Mouse (Mus musculus): Measurements from ENCODE around the gene Med15.
A peak's percentile ranks its signal among the peaks of the same experiment; 100 is the strongest.
"Not testable (repeated sequence)": the region's sequence is repeated elsewhere in the genome, so short reads cannot be mapped to it uniquely, and the experiment has no call there.

Med15 gene

DNA sequence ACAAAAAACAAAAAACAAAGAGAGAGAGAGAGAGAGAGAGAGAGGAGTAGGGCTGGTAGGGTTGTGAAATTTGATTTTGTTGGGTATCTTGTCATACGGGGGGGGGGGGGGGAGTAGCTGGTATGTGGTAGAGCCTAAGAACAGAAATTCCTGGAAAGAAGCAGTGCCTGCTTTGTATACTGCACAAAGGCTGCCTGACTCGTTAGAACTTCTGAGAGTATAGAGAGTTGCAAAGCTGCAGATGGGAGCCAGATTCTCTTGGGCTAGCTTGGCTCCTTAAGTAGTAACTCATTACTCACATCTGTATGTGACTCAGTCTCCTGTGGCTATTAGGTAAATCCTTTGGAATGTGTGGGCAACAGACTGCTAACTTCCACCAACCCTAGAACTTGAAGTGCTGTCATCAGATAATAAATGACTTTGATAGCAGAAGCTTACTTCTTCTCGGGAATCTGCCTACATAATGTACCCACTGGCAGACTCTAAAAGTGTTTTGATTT is at the start of gene Med15:
Med15 (minus strand) TSS at position 51 of the 500 bp plus-strand sequence.
- no peak for DNase-seq (ENCODE audit: low read depth in 1 of 2, low spot score in 2 of 2)

DNA sequence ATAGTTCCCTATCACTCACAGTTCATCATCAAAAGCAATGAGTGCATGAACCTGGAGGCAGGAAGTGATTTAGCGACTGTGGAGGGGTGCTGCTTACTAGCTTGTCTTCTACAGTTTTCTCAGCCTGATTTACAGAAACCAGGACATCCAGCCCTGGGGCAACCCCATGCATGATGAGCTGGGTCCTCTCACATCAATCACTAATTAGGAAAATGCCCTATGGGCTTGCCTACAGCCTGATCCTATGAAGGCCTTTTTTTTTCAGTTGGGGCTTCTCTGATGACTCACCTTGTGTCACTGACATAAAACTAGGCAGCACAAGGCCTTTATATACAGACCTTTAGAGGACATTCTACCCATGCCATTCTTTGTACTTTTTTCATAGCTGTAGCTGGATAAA is 47.0 kb upstream of the Med15 start:
- DNase-seq (ENCODE audit: low read depth in 1 of 2, low spot score in 2 of 2), result no peak

DNA sequence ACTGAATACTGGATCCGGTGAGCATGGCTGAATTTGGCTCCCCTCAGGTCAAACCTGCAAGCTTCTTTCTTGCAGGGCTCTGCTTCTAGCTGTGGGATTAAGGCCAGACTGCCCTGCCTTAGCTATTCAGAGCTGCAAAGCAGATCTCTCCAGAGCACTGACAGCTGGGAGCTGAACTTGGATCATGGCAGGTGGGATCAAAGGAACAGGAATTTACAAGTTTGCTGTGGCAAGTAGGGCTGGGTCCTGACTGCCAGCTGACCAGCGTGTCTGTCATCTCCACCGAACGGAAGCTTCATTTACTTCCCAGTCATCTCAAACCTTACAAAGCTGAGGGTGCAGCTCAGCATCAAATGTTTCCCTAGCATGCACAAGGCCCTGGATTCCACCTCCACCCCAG is 45.5 kb upstream of the Med15 start:
- no peak for DNase-seq (ENCODE audit: low read depth in 1 of 2, low spot score in 2 of 2)

DNA sequence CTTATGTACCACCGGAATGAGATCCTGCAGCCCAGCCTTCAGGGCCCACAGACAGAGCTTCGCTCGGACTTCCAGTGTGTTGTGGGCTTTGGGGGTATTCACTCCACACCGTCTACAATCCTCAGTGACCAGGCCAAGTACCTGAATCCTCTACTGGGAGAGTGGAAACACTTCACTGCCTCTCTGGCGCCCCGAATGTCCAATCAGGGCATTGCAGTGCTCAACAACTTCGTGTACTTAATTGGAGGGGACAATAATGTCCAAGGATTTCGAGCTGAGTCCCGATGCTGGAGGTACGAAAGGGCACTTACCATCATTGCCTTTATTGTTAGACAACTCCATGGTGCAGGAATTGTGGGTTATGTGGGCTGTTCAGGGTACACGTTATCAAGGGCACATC is 44.1 kb upstream of the Med15 start:
- DNase-seq (ENCODE audit: low read depth in 1 of 2, low spot score in 2 of 2), result no peak

DNA sequence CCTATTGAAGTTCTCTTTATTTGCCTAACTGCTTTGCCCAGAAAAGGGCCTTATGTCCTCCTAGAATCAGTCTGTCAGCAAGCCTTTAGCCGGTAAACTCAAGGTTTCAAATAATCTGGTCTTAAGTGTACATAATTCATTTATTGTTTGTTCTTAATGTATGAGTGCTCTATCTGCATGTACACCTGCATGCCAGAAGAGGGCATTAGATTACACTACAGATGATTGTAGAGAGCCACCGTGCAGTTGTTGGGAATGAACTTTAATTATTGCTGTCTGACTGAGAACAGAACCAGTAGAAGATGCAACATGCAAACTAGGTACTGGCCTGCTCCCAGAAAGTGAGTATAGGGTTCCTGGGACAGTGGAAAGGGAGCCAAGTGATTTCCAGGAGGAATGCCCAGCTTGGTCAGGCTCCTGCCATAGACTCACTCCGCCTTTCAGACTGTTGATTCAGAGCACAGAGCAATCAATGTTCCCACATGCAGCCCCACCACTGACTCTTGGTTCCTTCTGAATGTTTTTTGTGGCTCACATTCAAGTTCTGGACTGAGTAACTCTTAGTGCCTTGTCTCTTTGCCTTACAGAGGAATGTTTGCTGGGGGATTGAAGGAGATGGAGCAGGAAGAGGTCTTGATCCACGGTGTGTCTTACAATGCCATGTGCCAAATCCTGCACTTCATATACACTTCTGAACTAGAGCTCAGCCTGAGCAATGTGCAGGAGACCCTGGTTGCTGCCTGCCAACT is 38.6 kb upstream of the Med15 start:
- DNase-seq (ENCODE audit: low read depth in 1 of 2, low spot score in 2 of 2), result no peak

DNA sequence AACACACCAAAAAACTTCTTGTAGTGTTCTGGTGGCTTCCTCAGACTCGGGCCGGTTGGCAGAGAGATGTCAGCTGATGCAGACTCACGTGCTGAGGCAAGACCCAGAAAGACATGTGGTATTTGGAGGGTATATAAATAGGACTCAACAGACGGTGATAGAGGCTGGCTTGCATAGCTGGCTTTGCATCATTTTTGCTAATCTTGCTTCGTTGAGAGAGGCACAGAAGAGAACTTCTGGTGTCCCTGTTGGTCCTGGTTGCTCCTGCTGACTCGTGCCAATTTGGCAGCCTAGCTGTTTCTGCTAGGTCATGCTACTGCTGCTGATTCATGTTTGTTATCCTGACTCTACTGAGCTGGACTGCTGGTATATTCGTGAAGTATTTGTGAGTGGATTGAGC is 36.1 kb upstream of the Med15 start:
- no peak for DNase-seq (ENCODE audit: low read depth in 1 of 2, low spot score in 2 of 2)

DNA sequence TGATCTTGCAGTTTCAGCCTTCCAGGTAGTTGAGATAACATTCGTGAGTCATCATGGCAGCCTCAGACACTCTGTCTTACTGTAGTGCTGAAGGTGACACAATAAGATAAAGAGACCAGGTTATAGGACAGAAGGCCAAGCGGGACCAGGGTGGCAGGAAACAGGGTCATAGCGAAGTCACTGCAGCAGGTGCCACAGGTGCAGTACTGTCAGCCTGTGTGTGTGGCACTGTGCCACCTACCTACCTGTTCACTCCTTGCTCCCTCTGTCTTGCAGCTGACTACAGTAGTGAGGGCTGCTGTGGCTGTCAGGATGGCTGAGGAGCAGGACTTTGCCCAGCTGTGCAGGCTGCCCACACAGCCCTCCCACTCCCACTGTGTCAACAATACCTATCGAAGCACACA is 31.4 kb upstream of the Med15 start:
- no peak for DNase-seq (ENCODE audit: low read depth in 1 of 2, low spot score in 2 of 2)

DNA sequence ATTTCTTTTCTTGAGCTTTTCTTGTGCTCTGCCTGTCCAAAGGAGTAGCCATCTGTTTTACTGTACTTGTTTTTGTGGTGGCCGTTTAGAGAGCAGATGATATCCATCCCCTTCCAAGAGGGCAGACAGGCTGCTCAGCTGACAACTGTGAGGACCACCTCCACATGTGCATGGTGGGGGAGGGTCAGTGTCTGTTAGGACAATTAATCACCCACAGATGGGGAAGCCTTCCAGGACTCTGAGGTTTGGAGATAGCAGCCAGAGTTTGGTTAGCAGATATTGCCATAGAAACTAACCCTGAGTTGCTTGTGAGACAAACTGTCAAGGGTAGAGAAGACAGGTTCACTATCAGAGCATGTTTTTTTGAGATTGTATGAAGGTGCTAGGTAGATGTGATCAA is 28.4 kb upstream of the Med15 start:
- DNase-seq (ENCODE audit: low read depth in 1 of 2, low spot score in 2 of 2), result no peak

DNA sequence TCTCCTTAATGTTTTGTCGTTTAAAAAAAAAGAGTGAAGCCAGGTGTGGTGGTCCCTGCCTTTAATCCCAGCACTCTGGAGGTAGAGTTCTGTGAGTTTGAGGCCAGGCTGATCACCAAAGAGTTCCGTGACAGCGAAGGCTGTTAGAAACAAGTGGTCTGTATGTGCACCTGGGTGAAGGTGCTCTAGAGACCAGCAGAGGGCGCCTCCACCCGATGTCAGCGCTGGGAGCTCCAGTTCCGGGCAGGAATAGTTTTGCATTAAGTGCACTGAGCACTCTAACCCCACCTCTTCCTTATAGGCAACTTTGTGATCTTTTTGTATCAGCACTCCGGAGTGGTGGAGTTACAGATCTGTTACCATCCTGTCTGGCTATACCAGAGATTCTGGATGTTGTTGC is 28.0 kb upstream of the Med15 start:
- no peak for DNase-seq (ENCODE audit: low read depth in 1 of 2, low spot score in 2 of 2)

DNA sequence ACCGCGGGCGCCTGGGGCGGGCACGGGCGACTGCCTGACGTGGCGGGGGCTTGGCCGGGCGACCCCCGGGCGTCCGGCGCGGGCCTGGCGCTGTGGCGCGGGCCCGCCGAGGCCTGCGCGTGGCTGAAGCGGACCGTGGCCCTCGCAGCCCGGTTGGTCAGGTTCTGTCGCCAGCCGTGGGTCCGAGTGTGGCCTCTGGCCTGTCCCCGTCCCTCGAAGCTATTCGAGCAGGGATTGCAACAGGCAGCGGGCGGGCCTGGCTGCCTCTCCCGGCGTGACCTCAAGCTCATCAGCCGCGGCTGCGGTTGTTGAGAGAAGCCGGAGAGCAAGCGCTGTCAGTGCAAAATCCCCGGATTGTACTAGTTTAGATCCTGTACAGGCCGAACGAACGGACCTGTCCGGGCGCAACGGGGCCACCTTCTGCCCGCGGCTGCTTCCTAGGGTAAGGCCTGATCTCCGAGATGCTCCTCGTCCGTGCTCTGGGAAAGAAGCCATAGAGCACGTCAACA is 27.2 kb upstream of the Med15 start:
- peak in 1 of 2 experiments; percentile 37 for DNase-seq (ENCODE audit: low read depth in 1 of 2, low spot score in 2 of 2)

DNA sequence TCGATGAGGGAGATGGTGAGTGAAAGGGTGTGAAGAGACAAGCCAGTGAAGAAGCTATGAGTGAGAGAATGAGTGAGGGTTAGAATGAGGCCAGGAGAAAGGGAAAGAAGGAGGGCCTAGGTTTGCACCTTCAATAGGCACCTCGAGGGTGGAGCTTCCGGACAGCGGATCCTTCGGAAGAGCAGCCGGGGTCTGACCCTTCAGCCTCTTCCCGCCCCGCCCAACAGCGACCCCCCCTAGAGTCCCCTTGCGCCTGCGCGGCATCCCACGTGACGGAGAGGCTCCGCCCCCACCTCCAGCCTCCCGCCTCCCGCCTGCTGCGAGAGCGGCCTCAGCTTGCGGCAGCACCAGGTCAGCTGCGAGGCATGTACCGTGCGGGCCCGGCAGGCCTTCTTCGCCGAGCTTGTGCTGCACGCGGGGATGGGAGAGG is 26.7 kb upstream of the Med15 start, which contains the start of gene Klhl22:
Klhl22 (plus strand) TSS at position 275 of the 430 bp plus-strand sequence.
- peak in 1 of 2 experiments; percentile 57 for DNase-seq (ENCODE audit: low read depth in 1 of 2, low spot score in 2 of 2)

DNA sequence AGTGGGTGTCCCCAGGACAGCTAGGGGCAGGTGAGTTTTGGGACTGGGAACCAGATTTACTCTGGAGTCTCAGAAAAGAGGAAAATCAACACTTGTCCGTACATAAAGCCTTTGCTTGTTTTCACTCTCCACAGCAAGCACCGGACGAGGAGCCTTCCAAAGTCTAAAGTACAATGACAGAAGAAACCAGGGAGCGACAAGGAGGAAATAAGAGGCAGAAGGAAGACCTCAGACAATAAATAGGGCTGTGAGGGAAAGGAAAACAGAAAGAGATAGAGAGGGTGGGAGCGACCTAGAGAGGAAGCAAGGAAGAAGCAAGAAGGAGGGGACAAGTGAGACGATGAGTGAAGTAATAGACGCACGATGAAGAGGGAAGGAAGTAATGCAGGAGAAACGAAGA is 26.2 kb upstream of the Med15 start:
- no peak for DNase-seq (ENCODE audit: low read depth in 1 of 2, low spot score in 2 of 2)

DNA sequence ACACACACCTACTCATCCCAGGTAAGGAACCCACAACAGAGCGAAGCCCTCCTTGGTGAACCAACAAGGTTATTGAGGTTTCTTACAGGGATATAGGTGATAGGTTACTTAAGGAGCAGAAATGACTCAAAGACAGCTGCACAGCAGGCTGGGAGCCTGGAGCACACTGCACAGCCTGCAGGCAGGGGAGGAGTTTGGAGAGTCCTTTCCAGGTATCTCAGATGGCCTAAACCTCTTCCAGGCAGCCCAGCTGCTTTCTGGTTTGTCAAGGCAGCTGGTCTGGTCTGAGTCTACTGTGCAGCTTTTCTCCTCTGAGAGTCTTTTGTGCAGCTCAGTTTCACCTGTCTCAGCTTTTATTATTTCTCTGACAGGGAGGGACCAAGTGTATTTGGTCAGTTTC is 25.1 kb upstream of the Med15 start:
- no peak for DNase-seq (ENCODE audit: low read depth in 1 of 2, low spot score in 2 of 2)

DNA sequence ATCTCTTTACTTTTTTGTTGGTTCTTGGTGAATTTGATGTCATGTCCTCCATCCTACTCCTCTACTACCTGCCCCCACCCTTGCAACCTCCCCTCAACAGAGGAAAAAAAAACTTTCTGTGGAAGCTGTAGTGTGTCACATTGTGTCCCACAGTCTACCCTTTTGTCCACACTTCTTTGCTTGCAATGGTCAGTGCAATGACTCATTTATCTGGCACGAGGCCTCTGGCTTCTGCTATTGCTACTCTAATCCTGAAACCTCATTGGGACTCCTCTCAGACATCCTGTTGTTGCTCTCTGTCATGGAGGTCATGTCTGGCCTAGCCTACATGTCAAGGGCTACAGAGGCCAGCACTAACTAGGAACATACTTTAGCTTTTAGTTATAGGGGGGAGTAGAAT is 21.0 kb upstream of the Med15 start:
- no peak for DNase-seq (ENCODE audit: low read depth in 1 of 2, low spot score in 2 of 2)

DNA sequence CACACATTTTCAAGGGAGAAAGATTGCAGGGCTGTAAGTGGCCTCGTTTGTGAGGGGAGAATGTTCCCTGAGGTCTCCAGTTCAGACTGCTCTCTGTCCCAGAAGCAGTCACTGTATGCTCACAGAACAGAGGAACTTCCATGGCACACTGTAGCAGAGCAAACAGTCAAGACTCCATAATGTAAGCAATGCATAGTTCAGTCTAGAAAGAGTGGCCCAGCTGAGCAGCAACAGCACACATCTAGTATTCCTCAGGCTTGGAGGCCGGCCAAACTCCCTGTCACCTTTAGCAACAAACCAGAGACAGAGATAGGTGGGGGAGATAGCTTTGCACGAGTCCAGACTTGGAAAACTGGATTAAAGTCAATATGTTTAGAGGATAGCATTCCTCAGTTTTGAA is 20.3 kb upstream of the Med15 start:
- no peak for DNase-seq (ENCODE audit: low read depth in 1 of 2, low spot score in 2 of 2)

DNA sequence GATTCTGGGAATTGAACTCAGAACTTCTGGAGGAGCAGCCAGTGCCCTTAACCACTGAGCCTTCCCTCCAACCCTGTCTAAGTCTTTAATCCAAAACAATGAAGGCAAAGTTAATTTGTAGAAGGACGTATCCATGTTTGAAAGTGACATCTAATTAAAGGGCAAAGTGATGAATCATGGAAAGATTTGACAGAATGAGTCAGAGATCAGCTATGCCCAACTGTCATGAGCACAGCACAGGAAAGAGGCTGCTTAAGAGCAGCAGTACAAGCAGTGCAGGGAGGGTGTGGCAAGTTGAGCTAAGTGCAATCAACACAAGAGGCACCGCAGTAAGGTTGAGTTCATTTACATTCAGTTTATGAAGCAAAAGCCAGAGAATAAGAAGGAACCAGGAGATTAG is 12.4 kb upstream of the Med15 start:
- no peak for DNase-seq (ENCODE audit: low read depth in 1 of 2, low spot score in 2 of 2)

DNA sequence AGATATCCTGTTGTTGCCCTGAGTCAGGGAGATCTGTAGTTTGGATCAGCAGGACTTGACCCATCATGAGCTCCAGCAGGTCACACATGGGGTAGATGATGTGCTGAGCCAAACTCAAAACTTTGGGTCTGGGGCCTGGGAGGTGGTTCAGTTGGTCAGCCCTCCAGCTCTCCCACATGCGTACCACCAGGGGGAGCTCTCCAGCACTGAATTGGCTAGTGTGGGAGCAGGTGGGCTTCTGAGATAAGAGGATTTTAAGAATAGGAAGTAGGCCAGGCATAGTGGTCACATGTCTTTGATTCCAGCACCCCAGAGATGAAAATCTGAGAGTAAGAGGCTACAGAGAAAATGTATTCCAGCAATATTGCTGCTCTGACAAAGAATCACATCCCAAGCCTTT is 11.8 kb upstream of the Med15 start:
- no peak for DNase-seq (ENCODE audit: low read depth in 1 of 2, low spot score in 2 of 2)

DNA sequence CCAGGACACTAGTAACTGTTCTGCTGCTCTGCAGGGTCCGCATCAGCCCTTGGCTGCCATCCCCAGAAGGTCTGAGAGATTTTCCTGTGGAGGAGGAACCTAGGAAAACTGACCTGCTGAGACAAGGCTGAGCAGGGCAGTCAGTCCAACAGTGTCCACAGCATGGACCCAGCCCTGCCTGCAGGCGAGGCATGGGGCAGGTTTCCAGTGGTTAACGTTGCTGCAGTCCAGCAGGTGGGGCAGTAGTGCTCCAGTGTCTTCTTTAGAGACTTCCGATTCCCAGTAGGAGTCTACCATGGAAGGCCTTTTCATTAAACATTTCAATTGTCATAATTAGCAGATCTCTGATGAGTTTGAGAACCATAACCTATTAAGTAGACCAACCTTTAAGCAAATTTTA is 10.6 kb upstream of the Med15 start:
- DNase-seq (ENCODE audit: low read depth in 1 of 2, low spot score in 2 of 2), result no peak

DNA sequence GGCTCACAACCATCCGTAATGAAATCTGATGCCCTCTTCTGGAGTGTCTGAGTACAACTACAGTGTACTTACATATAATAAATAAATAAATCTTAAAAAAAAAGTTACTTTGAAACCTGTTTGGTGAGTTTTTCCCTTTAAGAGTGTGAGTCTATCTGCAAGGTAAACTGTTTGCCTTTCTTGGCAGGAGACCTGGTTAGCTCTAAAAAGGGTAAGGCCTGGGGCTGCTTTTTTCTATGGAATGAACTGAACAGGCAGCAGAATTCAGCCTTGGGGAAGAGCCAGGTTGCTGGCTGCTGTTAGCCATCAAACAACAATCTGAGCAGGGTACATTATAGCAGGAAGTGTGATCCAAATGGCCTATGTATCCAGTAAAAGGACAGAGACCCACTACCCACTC is 10.1 kb upstream of the Med15 start:
- no peak for DNase-seq (ENCODE audit: low read depth in 1 of 2, low spot score in 2 of 2)

DNA sequence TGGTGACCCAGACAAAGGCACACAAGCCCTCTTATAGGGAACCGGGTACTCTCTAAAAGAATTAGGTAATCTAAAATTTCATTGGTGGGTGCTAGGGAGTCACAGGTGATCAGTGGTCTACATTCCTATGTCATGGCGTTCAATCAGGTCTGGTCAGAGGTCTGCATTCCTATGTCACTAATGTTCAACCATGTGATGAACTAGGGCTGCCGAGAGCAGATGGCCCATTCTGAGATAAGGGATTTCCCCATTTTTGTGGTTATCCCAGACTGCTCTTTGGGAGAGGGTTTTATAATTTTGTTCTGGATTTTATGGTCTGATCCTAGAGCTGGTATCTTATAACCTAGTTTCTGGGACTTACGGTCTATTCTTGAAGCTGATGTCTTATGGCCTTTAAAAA is 7.4 kb upstream of the Med15 start:
- no peak for DNase-seq (ENCODE audit: low read depth in 1 of 2, low spot score in 2 of 2)

DNA sequence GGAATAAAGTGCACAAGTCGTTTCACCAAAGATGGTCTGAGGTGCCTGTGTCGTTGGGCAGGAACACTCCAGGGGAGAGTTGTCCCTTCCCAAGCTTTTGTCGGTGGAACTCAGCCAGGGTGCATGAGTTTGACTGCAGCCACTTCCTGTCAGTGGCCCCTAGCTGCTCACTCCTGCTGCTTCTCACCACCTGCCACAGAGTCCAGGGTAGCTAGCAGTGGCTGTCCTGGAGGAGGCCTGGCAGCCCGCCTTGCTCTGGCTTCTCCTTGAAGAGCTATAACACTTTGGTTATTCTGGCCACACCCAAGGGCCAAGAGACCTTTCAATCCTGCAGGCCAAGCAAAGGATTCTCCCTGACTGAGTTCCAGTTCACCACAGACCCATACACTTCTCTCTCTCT is 3.5 kb upstream of the Med15 start:
- no peak for DNase-seq (ENCODE audit: low read depth in 1 of 2, low spot score in 2 of 2)

DNA sequence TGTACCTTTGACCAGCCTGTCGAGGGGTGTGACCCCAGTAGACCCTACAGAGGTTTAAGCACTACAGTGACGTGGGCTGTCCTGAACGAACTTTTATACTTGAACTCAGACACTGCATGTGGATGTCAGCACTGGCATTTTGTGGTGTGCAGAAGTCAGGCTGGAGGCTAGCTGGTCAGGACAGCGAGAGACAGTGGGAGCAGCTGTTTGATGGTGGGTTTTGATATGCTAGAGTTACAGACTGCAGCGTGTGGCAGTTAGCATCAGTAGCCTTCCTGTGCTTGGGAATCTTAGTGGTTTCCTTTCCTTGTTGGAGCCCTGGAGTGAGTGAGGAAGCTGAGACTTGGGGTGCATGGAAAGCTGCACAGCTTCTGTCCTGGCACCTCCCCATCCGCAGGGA is 2.2 kb upstream of the Med15 start:
- not testable (repeated sequence) for DNase-seq (ENCODE audit: low read depth in 1 of 2, low spot score in 2 of 2)

DNA sequence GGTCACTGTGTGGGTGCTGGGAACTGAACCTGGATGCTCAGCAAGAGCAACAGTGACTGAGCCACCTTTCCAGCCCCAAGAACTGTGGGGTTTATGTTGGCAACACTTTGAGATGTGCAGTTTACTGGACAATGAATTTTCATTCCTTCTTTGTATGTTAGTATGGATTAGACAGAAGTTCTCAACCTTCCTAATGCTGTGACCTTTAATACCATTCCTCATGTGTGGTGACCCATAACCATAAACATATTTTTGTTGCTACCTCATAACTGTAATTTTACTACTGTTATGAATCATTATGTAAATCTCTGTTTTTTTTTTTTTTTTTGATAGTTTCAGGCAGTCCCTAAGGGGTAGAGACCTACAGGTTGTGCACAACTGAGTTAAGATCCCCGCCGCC is 955 bp upstream of the Med15 start:
- DNase-seq (ENCODE audit: low read depth in 1 of 2, low spot score in 2 of 2), result no peak
